Mouse (Mus musculus) CH12.LX (cell line): ENCODE measurements at regions not wholly inside any gene's neighbourhood (a gene's known extent, or its start where the extent isn't known, plus 50 kb on each side); places are given as distances from the start of the nearest gene placed in this dataset.

Source experiments
- CTCF ChIP-seq, 2 experiments: IDR thresholded peaks in 1 of 2; conservative IDR thresholded peaks in 1 of 2; 2 replicates each; pipeline ENCODE4 v1.5.1; 2011 to 2012; ENCODE audit warnings: low read depth in 2 of 2, low read length in 2 of 2, improper control_type of control experiment in 1 of 2, inconsistent platforms in 1 of 2, mild to moderate bottlenecking in 1 of 2, moderate library complexity in 1 of 2
- HCFC1 ChIP-seq: IDR thresholded peaks from 2 replicates; pipeline ENCODE4 v1.6.1; 2012; ENCODE audit warnings: low read depth, mild to moderate bottlenecking, inconsistent platforms, low read length, improper control_type of control experiment
- POLR2A ChIP-seq: IDR thresholded peaks from 2 replicates; pipeline ENCODE4 v1.6.1; 2011; ENCODE audit warnings: low read depth, mild to moderate bottlenecking, improper control_type of control experiment, low read length

GRCm38 (mm10) chr10:98309667-98310066 is 583.1 kb upstream of the C030005K15Rik start:
- TF ChIP-seq POLR2A (no peak), HCFC1 (no peak), CTCF (conservative IDR thresholded peaks at IDR 0.05 in 1 of 2, IDR thresholded peaks at IDR 0.05 in 1 of 2; ENCODE audit: low read depth in 2 of 2, low read length in 2 of 2) (no peak)
